Mouse (Mus musculus): Measurements from ENCODE around the gene Ccdc117. TPM values are rescaled to one million over a fixed set of nuclear protein-coding genes. Genes with fewer than 3 reads are reported as not detected.
"Not testable (repeated sequence)": the region's sequence is repeated elsewhere in the genome, so short reads cannot be mapped to it uniquely, and the experiment has no call there.

Ccdc117 gene
- polyA plus RNA-seq, 1 experiment from 2014 or later, result 22.1 TPM

- H3K9ac ChIP-seq (ENCODE audit: low read depth, low read length); H3K4me2 ChIP-seq (ENCODE audit: low read depth, low read length); H3K36me3 ChIP-seq (ENCODE audit: control insufficient read depth, insufficient read depth, low read length); ATAC-seq (ENCODE audit: low read depth); H3K27ac ChIP-seq (replicated peaks; ENCODE audit: low read depth, low read length); H3K9me3 ChIP-seq (ENCODE audit: control insufficient read depth, low read length); H3K4me1 ChIP-seq (ENCODE audit: control insufficient read depth, insufficient read depth, low read length); H3K27me3 ChIP-seq (replicated peaks; ENCODE audit: control insufficient read depth, insufficient read depth, low read length); H3K4me3 ChIP-seq (ENCODE audit: low read depth, low read length); DNase-seq (ENCODE audit: low spot score): not testable (repeated sequence)
- WGBS, result no CpG with 5 or more reads among the region's 2 CpGs
These were observed 31.3 kb downstream of the Ccdc117 start for GRCm38 (mm10) chr11:5510686-5511085.

- Histone ChIP-seq H3K9me3 (ENCODE audit: control insufficient read depth, low read length) (no peaks in the 10 kb centered on the region), H3K27me3 (replicated peaks; ENCODE audit: control insufficient read depth, insufficient read depth, low read length) (no peaks in the 10 kb centered on the region), H3K9ac (ENCODE audit: low read depth, low read length) (no peak overlapping the region), H3K27ac (replicated peaks; ENCODE audit: low read depth, low read length) (no peak overlapping the region), H3K4me1 (ENCODE audit: control insufficient read depth, insufficient read depth, low read length) (peaks cover 3% of the 10 kb centered on the region; the same call in 1 of the 2 replicates), H3K4me2 (ENCODE audit: low read depth, low read length) (no peak overlapping the region), H3K36me3 (ENCODE audit: control insufficient read depth, insufficient read depth, low read length) (no peaks in the 10 kb centered on the region), H3K4me3 (ENCODE audit: low read depth, low read length) (no peak overlapping the region)
- whole genome bisulfite sequencing, result 67% methylated on average over 5 of the region's 5 CpGs
- no peak for ATAC-seq (ENCODE audit: low read depth)
- no peak for DNase-seq (ENCODE audit: low spot score)
These were observed 31.9 kb downstream of the Ccdc117 start for GRCm38 (mm10) chr11:5510099-5510391.

- no peaks in the 10 kb centered on the region for H3K36me3 ChIP-seq (ENCODE audit: control insufficient read depth, insufficient read depth, low read length)
- DNase-seq (ENCODE audit: low spot score), result no peak
- H3K4me2 ChIP-seq (ENCODE audit: low read depth, low read length), result no peak overlapping the region
- WGBS, result 82% methylated on average over 8 of the region's 8 CpGs
- H3K27me3 ChIP-seq (replicated peaks; ENCODE audit: control insufficient read depth, insufficient read depth, low read length), result no peaks in the 10 kb centered on the region
- H3K4me1 ChIP-seq (ENCODE audit: control insufficient read depth, insufficient read depth, low read length), result peaks cover 3% of the 10 kb centered on the region; the same call in 1 of the 2 replicates
- ATAC-seq (ENCODE audit: low read depth), result no peak
- H3K27ac ChIP-seq (replicated peaks; ENCODE audit: low read depth, low read length), result no peak overlapping the region
- H3K9ac ChIP-seq (ENCODE audit: low read depth, low read length), result no peak overlapping the region
- no peaks in the 10 kb centered on the region for H3K9me3 ChIP-seq (ENCODE audit: control insufficient read depth, low read length)
- no peak overlapping the region for H3K4me3 ChIP-seq (ENCODE audit: low read depth, low read length)
These were observed 32.5 kb downstream of the Ccdc117 start for GRCm38 (mm10) chr11:5509215-5510098.

- H3K9me3 ChIP-seq (ENCODE audit: control insufficient read depth, low read length), result no peaks in the 10 kb centered on the region
- 21% methylated on average over 18 of the region's 18 CpGs for WGBS
- ATAC-seq (ENCODE audit: low read depth), result no peak
These were observed 36.0 kb downstream of the Ccdc117 start for GRCm38 (mm10) chr11:5505856-5506575.

GRCm38 (mm10) chr11:5502351-5503051 lies 39.5 kb downstream of the Ccdc117 start:
- H3K27ac ChIP-seq (replicated peaks; ENCODE audit: low read depth, low read length), result no peak overlapping the region
- WGBS, result 83% methylated on average over 10 of the region's 10 CpGs
- no peaks in the 10 kb centered on the region for H3K9me3 ChIP-seq (ENCODE audit: control insufficient read depth, low read length)
- no peak overlapping the region for H3K9ac ChIP-seq (ENCODE audit: low read depth, low read length)
- no peak overlapping the region for H3K4me2 ChIP-seq (ENCODE audit: low read depth, low read length)
- no peaks in the 10 kb centered on the region for H3K36me3 ChIP-seq (ENCODE audit: control insufficient read depth, insufficient read depth, low read length)
- H3K4me1 ChIP-seq (ENCODE audit: control insufficient read depth, insufficient read depth, low read length), result peaks cover 3% of the 10 kb centered on the region; the same call in 1 of the 2 replicates
- no peaks in the 10 kb centered on the region for H3K27me3 ChIP-seq (replicated peaks; ENCODE audit: control insufficient read depth, insufficient read depth, low read length)
- DNase-seq (ENCODE audit: low spot score), result no peak
- ATAC-seq (ENCODE audit: low read depth), result no peak
- H3K4me3 ChIP-seq (ENCODE audit: low read depth, low read length), result no peak overlapping the region

More at GRCm38 (mm10) chr11:5505856-5506575, 36.0 kb downstream of the Ccdc117 start:
- H3K27ac ChIP-seq (replicated peaks; ENCODE audit: low read depth, low read length), result no peak overlapping the region
- H3K27me3 ChIP-seq (replicated peaks; ENCODE audit: control insufficient read depth, insufficient read depth, low read length), result no peaks in the 10 kb centered on the region
- peak overlapping the region; percentile 19 for H3K4me3 ChIP-seq (ENCODE audit: low read depth, low read length)
- peak overlapping the region; percentile 36 for H3K4me2 ChIP-seq (ENCODE audit: low read depth, low read length)
- peaks cover 3% of the 10 kb centered on the region; the same call in 1 of the 2 replicates for H3K4me1 ChIP-seq (ENCODE audit: control insufficient read depth, insufficient read depth, low read length)
- no peaks in the 10 kb centered on the region for H3K36me3 ChIP-seq (ENCODE audit: control insufficient read depth, insufficient read depth, low read length)
- peak; percentile 16 for DNase-seq (ENCODE audit: low spot score)
- H3K9ac ChIP-seq (ENCODE audit: low read depth, low read length), result no peak overlapping the region

- no peak overlapping the region for H3K9ac ChIP-seq (ENCODE audit: low read depth, low read length)
- no peak for ATAC-seq (ENCODE audit: low read depth)
- H3K27me3 ChIP-seq (replicated peaks; ENCODE audit: control insufficient read depth, insufficient read depth, low read length), result no peaks in the 10 kb centered on the region
- no peaks in the 10 kb centered on the region for H3K36me3 ChIP-seq (ENCODE audit: control insufficient read depth, insufficient read depth, low read length)
- H3K27ac ChIP-seq (replicated peaks; ENCODE audit: low read depth, low read length), result no peak overlapping the region
- H3K4me2 ChIP-seq (ENCODE audit: low read depth, low read length), result no peak overlapping the region
- 74% methylated on average over 13 of the region's 13 CpGs for WGBS
- peaks cover 3% of the 10 kb centered on the region; the same call in 1 of the 2 replicates for H3K4me1 ChIP-seq (ENCODE audit: control insufficient read depth, insufficient read depth, low read length)
- H3K9me3 ChIP-seq (ENCODE audit: control insufficient read depth, low read length), result no peaks in the 10 kb centered on the region
- DNase-seq (ENCODE audit: low spot score), result no peak
- no peak overlapping the region for H3K4me3 ChIP-seq (ENCODE audit: low read depth, low read length)
These were observed 40.9 kb downstream of the Ccdc117 start for GRCm38 (mm10) chr11:5500903-5501741.

GRCm38 (mm10) chr11:5499961-5500644 lies 41.9 kb downstream of the Ccdc117 start:
- H3K4me1 ChIP-seq (ENCODE audit: control insufficient read depth, insufficient read depth, low read length), result no peaks in the 10 kb centered on the region
- no peak overlapping the region; the same call in 1 of the 2 replicates for H3K27ac ChIP-seq (replicated peaks; ENCODE audit: low read depth, low read length)
- ATAC-seq (ENCODE audit: low read depth) (no peak), DNase-seq (ENCODE audit: low spot score) (no peak)
- no peak overlapping the region for H3K4me3 ChIP-seq (ENCODE audit: low read depth, low read length)
- H3K27me3 ChIP-seq (replicated peaks; ENCODE audit: control insufficient read depth, insufficient read depth, low read length), result no peaks in the 10 kb centered on the region
- no peak overlapping the region for H3K9ac ChIP-seq (ENCODE audit: low read depth, low read length)
- no peak overlapping the region for H3K4me2 ChIP-seq (ENCODE audit: low read depth, low read length)
- no peaks in the 10 kb centered on the region for H3K36me3 ChIP-seq (ENCODE audit: control insufficient read depth, insufficient read depth, low read length)
- H3K9me3 ChIP-seq (ENCODE audit: control insufficient read depth, low read length), result no peaks in the 10 kb centered on the region
- 69% methylated on average over 11 of the region's 11 CpGs for WGBS
